Mouse (Mus musculus): ENCODE results near the gene Dhcr7. TPM values are rescaled to one million over a fixed set of nuclear protein-coding genes. Genes with fewer than 3 reads are reported as not detected.

Dhcr7 gene
- polyA plus RNA-seq, 1 experiment from 2014 or later: 10.8 TPM

- 60% methylated on average over 6 of the region's 6 CpGs for WGBS
- no peak for TF ChIP-seq CTCF (IDR thresholded peaks at IDR 0.05)
- TF ChIP-seq EP300 (IDR thresholded peaks at IDR 0.05): no peak
- ATAC-seq (no peak), DNase-seq (ENCODE audit: low spot score) (no peak)
- H3K9me3 ChIP-seq (ENCODE audit: low read length): no peaks in the 10 kb centered on the region
- H3K4me2 ChIP-seq (replicated peaks; ENCODE audit: low read depth, low read length): no peak overlapping the region
- no peak overlapping the region for H3K27ac ChIP-seq (ENCODE audit: low read length)
- no peaks in the 10 kb centered on the region for H3K4me1 ChIP-seq (ENCODE audit: insufficient read depth, low read depth, low read length)
- peaks cover 5% of the 10 kb centered on the region; the same call in 1 of the 2 replicates for H3K36me3 ChIP-seq (ENCODE audit: insufficient read depth, low read length)
- H3K9ac ChIP-seq (replicated peaks; ENCODE audit: low read depth): no peak overlapping the region
- H3K4me3 ChIP-seq (ENCODE audit: low read depth, low read length): no peak overlapping the region
- H3K27me3 ChIP-seq (replicated peaks; ENCODE audit: insufficient read depth, low read length): no peaks in the 10 kb centered on the region
Measured at GRCm38 (mm10) chr7:143792336-143792985, 30.5 kb upstream of the Dhcr7 start.

- Histone ChIP-seq H3K27ac (ENCODE audit: low read length) (no peak overlapping the region), H3K36me3 (ENCODE audit: insufficient read depth, low read length) (peaks cover 10% of the 10 kb centered on the region; the same call in 1 of the 2 replicates), H3K9ac (replicated peaks; ENCODE audit: low read depth) (no peak overlapping the region), H3K4me1 (ENCODE audit: insufficient read depth, low read depth, low read length) (no peaks in the 10 kb centered on the region), H3K27me3 (replicated peaks; ENCODE audit: insufficient read depth, low read length) (no peaks in the 10 kb centered on the region), H3K4me2 (replicated peaks; ENCODE audit: low read depth, low read length) (no peak overlapping the region), H3K4me3 (ENCODE audit: low read depth, low read length) (no peak overlapping the region), H3K9me3 (ENCODE audit: low read length) (no peaks in the 10 kb centered on the region)
- ATAC-seq: peak; percentile 68
- 47% methylated on average over 4 of the region's 4 CpGs for WGBS
- peak; percentile 71 for TF ChIP-seq CTCF (IDR thresholded peaks at IDR 0.05)
- TF ChIP-seq EP300 (IDR thresholded peaks at IDR 0.05): no peak
- peak; percentile 69 for DNase-seq (ENCODE audit: low spot score)
Measured at GRCm38 (mm10) chr7:143793121-143793520, 29.8 kb upstream of the Dhcr7 start.

DNA sequence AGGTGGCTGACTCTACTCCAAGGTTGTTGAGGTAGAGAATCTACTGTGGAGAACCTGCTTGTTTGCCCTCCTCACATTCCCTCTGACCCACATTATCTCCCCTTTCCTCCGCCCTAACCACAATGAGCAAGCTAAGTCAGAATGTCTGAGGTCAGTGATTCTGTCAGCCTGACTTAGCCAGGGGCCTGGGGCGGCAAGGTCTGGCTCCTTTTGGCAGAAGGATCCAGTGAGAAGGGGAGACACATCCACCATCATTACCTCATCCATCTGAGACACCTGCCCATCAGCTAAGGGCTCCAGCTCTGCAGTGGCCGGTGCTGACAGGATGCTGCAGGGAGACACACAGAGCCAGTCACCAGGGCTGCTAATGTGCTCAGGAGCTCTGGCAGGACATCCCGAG lies 24.2 kb upstream of the Dhcr7 start:
- Histone ChIP-seq H3K4me2 (replicated peaks; ENCODE audit: low read depth, low read length) (no peak overlapping the region), H3K4me1 (ENCODE audit: insufficient read depth, low read depth, low read length) (no peaks in the 10 kb centered on the region), H3K9me3 (ENCODE audit: low read length) (no peaks in the 10 kb centered on the region), H3K27ac (ENCODE audit: low read length) (no peak overlapping the region), H3K36me3 (ENCODE audit: insufficient read depth, low read length) (peaks cover 20% of the 10 kb centered on the region; the same call in 1 of the 2 replicates), H3K4me3 (ENCODE audit: low read depth, low read length) (no peak overlapping the region), H3K9ac (replicated peaks; ENCODE audit: low read depth) (no peak overlapping the region), H3K27me3 (replicated peaks; ENCODE audit: insufficient read depth, low read length) (no peaks in the 10 kb centered on the region)
- no peak for ATAC-seq
- 84% methylated on average over 4 of the region's 4 CpGs for WGBS
- TF ChIP-seq EP300 (IDR thresholded peaks at IDR 0.05): no peak
- no peak for TF ChIP-seq CTCF (IDR thresholded peaks at IDR 0.05)
- DNase-seq (ENCODE audit: low spot score): no peak

GRCm38 (mm10) chr7:143800770-143801169 lies 22.2 kb upstream of the Dhcr7 start:
- H3K4me3 ChIP-seq (ENCODE audit: low read depth, low read length): no peak overlapping the region
- DNase-seq (ENCODE audit: low spot score): no peak
- H3K27me3 ChIP-seq (replicated peaks; ENCODE audit: insufficient read depth, low read length): no peaks in the 10 kb centered on the region
- H3K27ac ChIP-seq (ENCODE audit: low read length): no peak overlapping the region
- H3K9ac ChIP-seq (replicated peaks; ENCODE audit: low read depth): no peak overlapping the region
- no peaks in the 10 kb centered on the region for H3K4me1 ChIP-seq (ENCODE audit: insufficient read depth, low read depth, low read length)
- 78% methylated on average over 1 of the region's 1 CpGs for WGBS
- TF ChIP-seq CTCF (IDR thresholded peaks at IDR 0.05) (no peak), EP300 (IDR thresholded peaks at IDR 0.05) (no peak)
- H3K36me3 ChIP-seq (ENCODE audit: insufficient read depth, low read length): peaks cover 15% of the 10 kb centered on the region; the same call in 1 of the 2 replicates
- H3K4me2 ChIP-seq (replicated peaks; ENCODE audit: low read depth, low read length): no peak overlapping the region
- H3K9me3 ChIP-seq (ENCODE audit: low read length): no peaks in the 10 kb centered on the region
- no peak for ATAC-seq

GRCm38 (mm10) chr7:143801195-143802065 lies 21.5 kb upstream of the Dhcr7 start:
- no peak overlapping the region for H3K9ac ChIP-seq (replicated peaks; ENCODE audit: low read depth)
- 76% methylated on average over 8 of the region's 8 CpGs for WGBS
- peaks cover 15% of the 10 kb centered on the region; the same call in 1 of the 2 replicates for H3K36me3 ChIP-seq (ENCODE audit: insufficient read depth, low read length)
- no peak overlapping the region for H3K27ac ChIP-seq (ENCODE audit: low read length)
- H3K4me3 ChIP-seq (ENCODE audit: low read depth, low read length): no peak overlapping the region
- DNase-seq (ENCODE audit: low spot score) (no peak), ATAC-seq (no peak)
- TF ChIP-seq CTCF (IDR thresholded peaks at IDR 0.05) (no peak), EP300 (IDR thresholded peaks at IDR 0.05) (no peak)
- no peak overlapping the region for H3K4me2 ChIP-seq (replicated peaks; ENCODE audit: low read depth, low read length)
- no peaks in the 10 kb centered on the region for H3K4me1 ChIP-seq (ENCODE audit: insufficient read depth, low read depth, low read length)
- no peaks in the 10 kb centered on the region for H3K27me3 ChIP-seq (replicated peaks; ENCODE audit: insufficient read depth, low read length)
- no peaks in the 10 kb centered on the region for H3K9me3 ChIP-seq (ENCODE audit: low read length)

GRCm38 (mm10) chr7:143805199-143805624 lies 17.7 kb upstream of the Dhcr7 start:
- Histone ChIP-seq H3K36me3 (ENCODE audit: insufficient read depth, low read length) (0 out of 2 replicates have a peak, but pooled peaks cover 7% of the 10 kb centered on the region), H3K9ac (replicated peaks; ENCODE audit: low read depth) (no peak overlapping the region), H3K4me1 (ENCODE audit: insufficient read depth, low read depth, low read length) (no peaks in the 10 kb centered on the region), H3K4me3 (ENCODE audit: low read depth, low read length) (no peak overlapping the region), H3K27ac (ENCODE audit: low read length) (no peak overlapping the region), H3K27me3 (replicated peaks; ENCODE audit: insufficient read depth, low read length) (no peaks in the 10 kb centered on the region), H3K9me3 (ENCODE audit: low read length) (no peaks in the 10 kb centered on the region), H3K4me2 (replicated peaks; ENCODE audit: low read depth, low read length) (no peak overlapping the region)
- TF ChIP-seq EP300 (IDR thresholded peaks at IDR 0.05) (peak; percentile 63), CTCF (IDR thresholded peaks at IDR 0.05) (no peak)
- WGBS: 36% methylated on average over 5 of the region's 5 CpGs
- peak; percentile 75 for DNase-seq (ENCODE audit: low spot score)
- ATAC-seq: peak; percentile 79

Measured in lung, postnatal 0 days (tissue).